Mouse (Mus musculus) thymus, adult 2 months (tissue): ENCODE measurements at regions not wholly inside any gene's neighbourhood (a gene's known extent, or its start where the extent isn't known, plus 50 kb on each side); places are given as distances from the start of the nearest gene placed in this dataset.
"Not testable (repeated sequence)": the region's sequence is repeated elsewhere in the genome, so short reads cannot be mapped to it uniquely, and the experiment has no call there.

Source experiments
- CTCF ChIP-seq: fragments of 200-500 bp; IDR thresholded peaks from 2 replicates; pipeline ENCODE4 v1.5.1; 2012; ENCODE audit warnings: mild to moderate bottlenecking, control low read depth, low read length, moderate library complexity, borderline replicate concordance; ENCODE audit not compliant: control insufficient read depth, poor library complexity, insufficient read depth; ENCODE audit errors: extremely low read depth
- POLR2A ChIP-seq: fragments of 200-500 bp; IDR thresholded peaks from 2 replicates; pipeline ENCODE4 v1.6.1; 2012; ENCODE audit warnings: mild to moderate bottlenecking, low read length, control low read depth, moderate library complexity; ENCODE audit not compliant: control insufficient read depth, poor library complexity, insufficient read depth; ENCODE audit errors: extremely low read depth

DNA sequence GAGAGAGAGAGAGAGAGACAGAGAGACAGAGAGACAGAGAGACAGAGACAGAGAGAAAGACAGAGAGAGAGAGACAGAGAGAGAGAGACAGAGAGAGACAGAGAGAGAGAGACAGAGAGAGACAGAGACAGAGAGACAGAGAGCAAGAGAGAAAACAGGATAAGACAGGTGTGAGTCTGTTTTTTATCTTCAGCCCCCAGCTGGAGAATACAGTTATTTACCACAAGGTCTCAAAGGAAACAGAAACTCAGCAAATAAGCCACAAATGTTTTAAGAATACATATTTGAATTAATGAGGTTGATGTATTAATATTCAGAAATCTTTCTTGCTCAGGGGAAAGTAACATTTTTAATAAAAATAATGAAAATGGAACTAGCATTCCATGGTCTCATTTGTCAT, 130.7 kb upstream of the Nyap2 start:
- not testable (repeated sequence) for TF ChIP-seq POLR2A, CTCF
